Mouse (Mus musculus) brain, embryonic 14.5 days (tissue): ENCODE data around the gene Dpm1.

Experiments used
- CTCF ChIP-seq: fragments of 200-500 bp; IDR thresholded peaks from 2 replicates; pipeline ENCODE4 v1.5.1; 2012; ENCODE audit warnings: inconsistent platforms, mild to moderate bottlenecking, moderate library complexity, borderline replicate concordance; ENCODE audit not compliant: insufficient read depth, insufficient read length; ENCODE audit errors: extremely low read depth
- POLR2A ChIP-seq: fragments of 200-500 bp; IDR thresholded peaks from 2 replicates; pipeline ENCODE4 v1.6.1; 2012; ENCODE audit warnings: mild to moderate bottlenecking, inconsistent platforms, borderline replicate concordance; ENCODE audit not compliant: poor library complexity, insufficient read depth, insufficient read length, severe bottlenecking; ENCODE audit errors: extremely low read depth

DNA sequence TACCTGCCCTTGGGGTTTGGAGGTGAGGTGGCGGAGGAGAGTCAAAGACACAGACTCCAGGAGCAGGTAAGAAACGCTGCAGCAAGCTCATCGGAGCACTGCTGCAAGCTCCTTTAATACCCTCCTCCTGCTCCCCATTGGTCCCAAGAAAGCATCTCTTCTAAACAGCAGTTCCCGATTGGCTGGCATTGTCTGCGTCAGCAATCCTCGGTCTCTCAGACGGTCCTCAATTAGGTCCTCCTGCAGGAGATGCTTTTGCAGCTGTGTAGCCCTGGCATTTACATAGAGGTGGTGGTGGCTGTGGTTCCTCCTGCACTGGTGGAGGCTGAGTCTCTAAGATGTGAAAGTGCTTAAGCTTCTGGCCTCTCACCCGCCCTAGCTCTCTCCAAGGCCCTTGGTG lies 15.2 kb upstream of the Dpm1 start:
- TF ChIP-seq CTCF: no peak
- TF ChIP-seq POLR2A: no peak
